Mouse (Mus musculus) embryo, embryonic 10.5 days (tissue): ENCODE data around the gene Rnase10.
A peak's percentile ranks its signal among the peaks of the same experiment; 100 is the strongest.
"Not testable (repeated sequence)": the region's sequence is repeated elsewhere in the genome, so short reads cannot be mapped to it uniquely, and the experiment has no call there.

Experiments used
- DNase-seq: peaks from one replicate; pipeline ENCODE4 v3.0.0-alpha.2; 2015; ENCODE audit warnings: low spot score

Rnase10 gene

DNA sequence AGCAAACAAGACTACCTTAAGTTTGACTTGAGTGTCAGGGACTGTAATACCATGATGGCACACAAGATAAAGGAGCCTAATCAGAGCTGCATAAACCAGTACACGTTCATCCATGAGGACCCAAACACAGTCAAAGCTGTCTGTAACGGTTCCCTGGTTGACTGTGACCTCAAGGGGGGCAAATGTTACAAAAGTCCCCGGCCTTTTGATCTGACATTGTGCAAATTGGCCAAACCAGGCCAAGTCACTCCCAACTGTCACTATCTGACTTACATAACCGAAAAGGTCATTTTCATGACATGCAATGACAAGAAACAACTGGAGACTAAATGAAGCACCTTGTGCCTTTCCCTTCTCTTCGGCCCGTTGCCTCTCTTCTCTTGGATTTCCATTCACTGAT is 2.0 kb downstream of the Rnase10 start:
- no peak for DNase-seq

DNA sequence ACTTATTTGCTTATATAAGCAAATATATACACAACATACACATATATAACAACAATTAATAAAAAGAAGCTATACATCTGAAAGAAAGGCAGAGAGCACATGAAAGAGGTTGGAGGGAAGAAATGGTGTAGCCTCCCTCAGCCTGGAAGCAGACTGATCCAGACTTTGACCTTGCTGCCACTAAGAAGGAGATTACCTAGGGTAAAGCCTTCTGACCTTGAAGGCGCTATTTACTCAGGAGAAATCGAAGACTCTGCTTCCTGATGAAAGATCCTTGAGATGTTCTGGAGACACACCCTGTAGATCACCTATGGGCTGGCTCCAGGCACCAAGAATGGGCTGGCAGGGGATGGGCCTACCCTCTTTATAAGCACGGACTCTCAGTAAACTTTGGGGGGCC is 7.2 kb downstream of the Rnase10 start:
- not testable (repeated sequence) for DNase-seq

DNA sequence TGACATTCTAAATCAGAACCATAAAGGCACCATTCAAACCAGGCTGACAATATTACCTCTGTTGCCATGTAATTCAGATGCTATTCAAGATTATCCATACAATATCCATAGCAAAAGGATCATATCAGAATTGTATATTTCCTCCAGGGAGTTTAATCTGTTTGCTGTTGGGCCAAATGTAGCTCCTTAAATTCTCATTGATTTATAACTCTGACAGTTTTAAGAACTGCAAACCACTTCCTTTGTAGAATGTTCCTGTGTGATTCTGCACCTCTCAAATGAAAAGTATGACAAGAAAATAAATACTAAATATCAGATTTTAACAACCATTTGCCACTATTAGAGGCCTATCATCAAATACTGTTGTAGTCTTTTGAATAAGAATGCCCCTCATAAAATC is 8.2 kb downstream of the Rnase10 start:
- no peak for DNase-seq

DNA sequence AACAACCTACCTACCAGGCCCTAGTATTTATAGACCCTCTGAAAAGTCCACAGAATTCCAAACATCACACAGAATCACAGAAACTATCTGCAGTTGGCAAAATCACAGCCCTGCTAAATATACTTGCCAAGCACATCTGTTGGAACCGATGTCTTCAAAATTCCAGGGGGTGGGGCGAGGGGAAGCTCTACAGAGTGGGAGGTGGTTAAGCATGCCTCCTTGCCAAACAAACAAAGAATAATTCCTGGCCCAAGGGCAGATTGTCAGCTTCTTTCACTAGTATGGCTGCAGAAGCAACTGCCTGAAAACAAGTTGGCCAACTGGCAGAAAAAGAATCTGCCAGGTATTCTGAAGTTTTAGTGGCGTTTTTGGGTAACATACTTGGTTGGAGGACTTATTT is 9.7 kb downstream of the Rnase10 start:
- no peak for DNase-seq

DNA sequence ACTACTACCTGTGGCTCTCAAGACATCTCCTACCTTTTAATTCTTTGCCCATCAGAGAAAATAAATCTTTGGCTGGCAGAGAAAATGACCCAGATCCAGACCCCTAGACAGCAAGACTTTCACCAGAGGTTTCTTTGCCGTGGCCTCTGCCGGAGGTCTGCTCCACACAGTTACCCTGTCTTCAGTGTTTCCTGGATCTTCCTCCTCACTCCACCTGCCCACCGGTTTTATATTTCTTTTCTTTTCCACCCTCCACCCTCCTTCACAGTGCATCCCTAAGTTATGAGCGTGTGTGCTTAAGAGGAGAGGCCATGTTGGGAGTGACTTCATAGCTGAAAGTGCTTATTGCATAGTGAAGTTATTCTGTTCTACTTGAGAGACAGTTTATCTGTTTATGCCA is 15.9 kb downstream of the Rnase10 start:
- DNase-seq, result no peak

DNA sequence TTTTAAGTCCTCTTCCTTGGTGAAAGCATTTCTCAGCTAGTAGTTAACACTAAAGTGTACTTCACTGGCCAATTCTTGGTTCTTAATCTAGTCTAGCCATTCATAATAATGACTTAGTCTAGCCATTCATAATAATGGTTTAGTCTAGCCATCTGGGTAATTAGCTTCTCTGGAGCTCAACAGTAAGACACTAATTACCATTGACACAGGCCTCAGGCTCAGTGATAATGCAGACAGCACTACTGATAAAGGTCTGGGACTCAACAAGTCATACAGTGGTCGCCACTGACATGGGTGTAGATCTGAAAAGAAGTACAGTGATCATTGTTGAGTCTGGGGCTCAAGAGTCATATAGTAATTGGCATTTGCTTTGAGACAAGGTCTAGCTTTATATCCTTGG is 17.3 kb downstream of the Rnase10 start:
- DNase-seq, result no peak

DNA sequence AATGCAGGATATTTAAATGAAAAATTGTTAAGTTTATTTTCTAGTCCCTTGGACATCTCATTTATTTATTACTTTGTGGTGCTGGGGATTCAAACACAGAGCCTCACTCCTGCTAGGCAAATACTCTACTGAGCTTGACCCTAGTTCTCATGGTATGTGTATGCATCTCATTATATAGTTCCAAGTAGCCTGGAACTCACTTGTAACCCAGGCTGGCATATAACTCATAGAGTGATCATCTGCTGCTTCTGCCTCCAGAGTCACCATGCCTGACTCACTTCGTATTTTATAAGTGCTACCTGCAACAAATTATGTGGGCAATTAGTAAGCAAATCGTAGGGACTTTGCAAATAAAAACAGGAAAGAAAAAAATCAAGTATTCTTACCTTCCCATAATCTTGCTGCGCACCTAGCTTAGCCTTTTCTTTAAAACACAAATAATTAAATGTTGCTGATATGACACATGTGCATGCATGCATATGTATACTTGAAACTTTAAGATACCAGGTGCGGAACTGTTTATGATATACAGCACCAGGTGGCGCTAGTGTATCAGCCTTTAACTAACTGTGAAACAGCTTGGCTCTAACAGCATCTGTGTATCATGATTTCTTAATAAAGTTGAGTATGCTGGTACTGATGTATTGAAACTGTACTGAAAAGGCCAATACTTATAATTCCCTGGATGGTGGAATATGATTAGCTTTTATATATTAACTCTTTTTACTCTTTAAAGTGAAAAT is 19.0 kb downstream of the Rnase10 start:
- DNase-seq, result peak; percentile 91

DNA sequence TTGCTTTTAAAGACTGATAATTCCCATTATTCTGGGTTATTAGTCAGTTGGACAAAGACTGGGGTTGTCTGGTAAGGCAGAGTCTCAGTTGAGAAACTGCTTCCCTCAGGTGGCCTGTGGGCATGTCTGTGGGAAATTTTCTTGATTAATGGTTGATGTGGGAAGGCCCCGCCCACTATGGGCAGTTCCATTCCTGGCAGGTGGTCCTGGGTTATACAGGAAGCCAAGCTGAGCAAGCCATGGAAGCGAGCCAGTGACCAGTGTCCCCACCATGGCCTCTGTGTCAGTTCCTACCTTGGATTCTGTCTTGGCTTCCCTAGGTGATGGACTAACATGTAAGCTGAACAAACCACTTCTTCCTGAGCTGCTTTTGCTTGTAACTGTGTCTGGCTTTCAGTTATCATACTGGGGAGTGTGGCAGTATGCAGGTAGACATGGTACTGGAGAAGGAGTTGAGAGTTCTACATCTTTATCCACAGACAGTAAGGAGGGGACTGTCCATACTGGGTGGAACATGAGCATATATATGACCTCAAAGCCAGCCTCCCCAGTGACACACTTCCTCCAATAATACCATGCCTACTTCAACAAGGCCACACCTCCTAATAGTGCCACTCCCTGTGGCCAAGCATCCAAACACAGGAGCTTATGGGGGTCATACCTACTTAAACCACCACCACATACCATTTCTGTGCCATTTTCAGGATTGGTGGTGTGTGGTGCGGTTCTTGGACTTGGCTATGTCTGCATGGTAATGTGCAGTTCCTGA is 20.0 kb downstream of the Rnase10 start:
- DNase-seq, result no peak

DNA sequence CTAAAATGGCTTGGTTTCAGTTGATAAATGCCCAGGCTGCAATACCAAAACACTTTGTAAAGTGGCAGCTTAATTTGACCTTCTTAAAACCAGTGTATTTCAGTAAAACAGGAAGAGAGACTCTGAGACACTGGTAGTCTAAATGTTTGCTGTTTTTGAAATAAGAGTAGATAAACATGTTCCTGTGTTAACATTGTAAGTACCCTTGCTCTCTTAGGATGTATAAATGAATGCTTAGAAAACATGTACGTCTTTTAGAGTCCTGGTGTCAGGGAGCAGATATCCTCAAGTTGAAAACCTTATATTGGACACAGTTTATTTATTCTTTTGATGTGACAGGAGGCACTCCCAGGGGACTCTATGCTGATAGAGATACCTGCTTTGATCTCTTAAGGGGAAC is 27.7 kb downstream of the Rnase10 start:
- no peak for DNase-seq

DNA sequence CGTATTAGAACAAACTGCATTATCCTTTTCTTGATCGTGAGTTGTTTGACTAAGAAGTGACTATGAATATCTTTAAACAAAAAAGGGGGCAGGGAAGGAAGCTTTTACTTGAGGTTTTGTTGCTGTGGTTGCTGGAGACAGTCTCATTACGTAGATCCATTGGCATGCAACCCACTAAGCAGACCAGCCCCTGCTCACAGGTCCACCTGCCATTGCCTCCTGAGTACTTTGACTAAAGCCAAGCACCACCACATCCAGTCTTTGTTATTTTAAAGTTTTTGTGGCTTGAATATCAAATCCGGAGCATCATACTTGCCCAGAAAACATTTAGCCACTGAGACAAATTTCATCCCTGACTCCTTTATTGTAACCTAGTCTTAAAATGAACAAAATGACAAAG is 28.7 kb downstream of the Rnase10 start:
- DNase-seq, result no peak

DNA sequence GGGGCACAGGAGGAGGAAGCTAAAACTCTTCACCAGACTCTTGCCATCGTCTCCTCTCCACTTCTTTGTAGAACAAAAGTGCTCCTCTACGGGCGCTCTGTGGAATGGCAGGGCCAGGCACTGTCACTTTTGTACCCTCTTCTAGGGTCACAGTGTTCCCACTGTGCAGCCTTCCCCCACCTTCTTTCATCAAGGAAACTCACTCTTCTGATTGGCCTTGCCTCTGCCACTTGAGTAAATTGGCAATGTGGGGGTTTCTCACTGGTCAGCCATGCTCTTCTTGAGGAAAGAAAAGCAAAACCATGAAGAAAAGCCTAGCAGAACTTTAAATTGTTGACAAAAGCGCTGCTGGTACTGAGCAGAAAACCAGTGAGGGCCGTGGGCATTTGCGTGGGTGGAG is 34.2 kb downstream of the Rnase10 start, which contains the start of gene Rnase9:
Rnase9 (minus strand) TSS at position 101 of the 400 bp plus-strand sequence.
- DNase-seq, result no peak

DNA sequence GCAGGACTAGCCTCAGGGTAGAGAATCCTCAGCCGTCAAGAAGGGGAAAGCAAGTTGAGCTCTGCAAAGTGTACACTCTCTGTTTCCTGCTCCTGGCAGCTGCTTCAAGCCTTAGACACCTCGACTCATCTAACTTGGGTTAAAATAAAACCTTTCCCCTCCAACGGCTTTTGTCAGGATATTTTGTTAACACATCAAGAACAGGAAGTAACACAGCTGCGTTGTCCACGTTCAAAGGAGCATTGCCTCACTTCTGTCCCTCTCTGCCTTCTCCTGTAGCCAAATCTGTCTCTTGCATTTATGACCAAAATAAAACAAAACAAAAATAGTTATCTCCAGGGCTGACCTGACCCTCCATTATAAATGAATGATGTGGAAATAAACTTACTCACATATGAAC is 40.3 kb downstream of the Rnase10 start:
- no peak for DNase-seq

DNA sequence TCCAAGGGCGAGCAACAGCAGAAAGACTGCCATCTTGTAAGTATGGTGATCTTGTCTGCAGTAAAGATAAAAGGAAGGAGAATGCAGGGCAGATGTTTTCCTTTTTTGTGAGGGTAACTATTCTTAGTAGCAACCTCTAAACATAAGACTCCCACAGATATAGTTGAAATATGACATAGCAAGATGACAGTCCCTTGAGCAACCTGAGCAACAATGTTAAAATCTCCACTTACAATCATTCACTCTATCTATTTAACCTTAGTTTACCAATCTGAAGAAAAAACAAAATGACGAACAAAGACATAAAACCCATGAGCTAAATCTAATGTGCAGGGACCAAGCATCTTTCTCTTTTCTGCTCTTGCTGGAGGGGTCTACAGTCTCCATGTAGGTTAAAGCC is 42.5 kb downstream of the Rnase10 start, which contains the start of gene Rnase11:
Rnase11 (minus strand) TSS at position 101 of the 400 bp plus-strand sequence.
- DNase-seq, result no peak

DNA sequence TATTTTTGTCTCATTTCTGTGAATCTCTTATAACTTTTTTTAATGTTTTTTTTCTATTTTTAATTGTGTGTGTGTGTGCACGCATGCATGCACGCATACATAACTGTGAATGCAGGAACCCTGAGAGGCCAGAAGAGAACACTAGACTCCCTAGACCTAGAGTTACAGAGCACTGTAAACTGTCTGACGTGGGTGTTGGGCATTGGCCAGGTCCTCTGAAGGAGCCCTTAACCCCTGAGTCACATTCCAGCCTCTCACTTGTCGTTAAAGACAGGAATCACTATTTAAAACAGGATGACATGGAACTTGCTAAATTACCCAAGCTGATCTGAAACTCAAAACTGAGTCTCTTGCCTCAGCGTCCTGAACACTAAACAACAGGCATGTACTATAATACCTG is 44.4 kb downstream of the Rnase10 start:
- no peak for DNase-seq

DNA sequence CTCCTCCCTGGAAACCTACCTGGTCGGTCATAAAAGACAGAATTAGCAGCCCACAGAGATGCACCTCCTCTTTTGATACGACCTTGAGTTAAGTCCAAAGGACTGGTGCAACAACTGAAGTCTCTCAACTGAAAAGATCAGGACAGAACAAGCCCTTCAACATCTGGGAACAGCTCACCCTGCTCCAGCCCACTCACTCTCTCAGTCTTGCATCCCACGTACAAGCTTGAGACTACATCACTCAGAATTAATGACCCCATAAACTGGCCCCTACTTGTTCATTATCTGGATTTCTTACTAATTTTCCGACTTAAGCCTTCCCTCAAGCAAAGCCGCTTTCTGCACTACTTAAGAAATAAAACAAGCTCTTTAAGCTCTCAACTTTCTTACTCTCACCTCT is 45.6 kb downstream of the Rnase10 start:
- DNase-seq, result no peak

DNA sequence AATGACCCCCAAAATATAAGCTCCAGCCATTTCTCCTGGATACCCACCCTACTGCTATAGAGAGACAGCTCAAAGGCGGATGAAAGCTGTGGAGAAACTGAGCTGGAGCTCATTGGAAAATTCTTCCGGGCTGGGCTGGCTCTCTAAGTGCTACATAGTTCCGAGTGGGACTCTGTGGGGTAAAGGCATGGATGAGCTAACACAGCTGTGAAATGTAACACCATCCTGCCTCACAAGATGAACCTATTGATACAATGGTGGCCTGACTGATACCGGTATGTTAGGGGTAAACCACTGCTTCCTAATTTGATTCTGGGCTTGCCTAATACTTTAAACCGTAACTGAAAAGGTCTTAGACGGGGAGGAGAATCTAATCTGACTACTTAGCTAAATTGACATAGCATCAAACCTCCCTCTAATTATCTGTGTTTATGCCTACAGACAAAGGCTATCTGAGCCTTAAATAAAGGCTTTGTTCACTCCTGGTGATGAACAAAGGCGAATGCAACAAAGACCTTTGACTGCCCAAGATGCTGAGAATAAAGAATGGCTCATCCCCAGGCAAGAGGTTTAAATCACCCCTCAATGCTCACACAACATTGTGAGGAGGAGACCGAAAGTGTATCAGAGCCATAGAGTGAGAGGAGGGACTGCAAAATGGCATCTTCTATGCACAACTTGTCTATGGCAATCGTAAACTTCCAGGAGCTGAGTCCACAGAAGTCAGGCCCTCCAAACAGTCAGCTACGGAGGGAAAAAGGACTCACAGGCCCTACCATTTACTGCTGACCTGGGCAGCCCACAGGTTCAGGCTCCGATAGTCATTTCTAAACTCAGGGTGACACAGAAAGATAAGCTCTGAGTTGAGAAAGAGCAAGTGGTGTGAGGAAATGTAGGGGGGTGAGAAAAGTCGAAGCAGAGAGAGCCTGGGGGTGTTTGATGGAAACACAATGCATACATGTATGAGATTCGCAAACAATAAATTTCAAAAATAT is 47.0 kb downstream of the Rnase10 start:
- peak; percentile 37 for DNase-seq

DNA sequence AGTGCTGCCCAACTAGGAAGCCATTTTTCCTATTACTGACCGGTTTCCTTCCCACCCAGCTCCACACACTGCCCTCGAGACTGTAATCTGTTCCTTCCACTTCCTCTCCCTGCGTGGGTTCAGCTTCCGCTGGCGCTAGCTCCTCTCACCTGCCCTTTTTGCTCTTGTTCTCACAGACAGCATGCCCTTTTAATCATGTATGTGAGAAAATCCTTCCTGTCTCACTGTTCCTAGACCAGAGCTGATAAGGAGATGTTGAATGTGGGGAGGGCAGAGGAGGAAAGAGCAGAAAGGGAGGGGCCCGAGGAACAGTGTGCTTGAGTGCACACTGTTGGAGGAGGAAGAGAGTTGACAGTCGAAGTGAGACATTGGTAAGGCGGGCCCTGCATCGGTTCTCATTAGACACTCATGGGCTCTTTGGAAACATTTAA is 49.9 kb downstream of the Rnase10 start, which contains the start of gene Rnase12:
Rnase12 (minus strand) TSS at position 261 of the 431 bp plus-strand sequence.
- DNase-seq, result no peak
